Mouse (Mus musculus) hindbrain, postnatal 0 days (tissue): Measurements from ENCODE around the gene Rps2. TPM values are rescaled to one million over a fixed set of nuclear protein-coding genes. Genes with fewer than 3 reads are reported as not detected.

Experiments
- ATAC-seq: fragments of 200-750 bp; cut with Nextera tagmentation; 2 replicates; pipeline ENCODE4 v1.8.0; 2017; ENCODE audit warnings: mild to moderate bottlenecking, moderate TSS enrichment, moderate library complexity
- DNase-seq: peaks from one replicate; pipeline ENCODE4 v3.0.0-alpha.2; 2015; ENCODE audit warnings: low spot score
- H3K27ac ChIP-seq: fragments of 300-500 bp; sonication (generic); 2 replicates; pipeline ENCODE4 v1.5.1; 2014; ENCODE audit warnings: mild to moderate bottlenecking
- H3K27me3 ChIP-seq: fragments of 300-500 bp; sonication (generic); 2 replicates; pipeline ENCODE4 v1.6.1; 2014; ENCODE audit warnings: low read length, mixed read lengths; ENCODE audit not compliant: insufficient read depth
- H3K36me3 ChIP-seq: fragments of 300-500 bp; sonication (generic); 2 replicates; pipeline ENCODE4 v1.6.1; 2014; ENCODE audit warnings: low read length, mixed read lengths; ENCODE audit not compliant: insufficient read depth
- H3K4me1 ChIP-seq: fragments of 300-500 bp; sonication (generic); 2 replicates; pipeline ENCODE4 v1.6.1; 2014; ENCODE audit warnings: antibody characterized with exemption, low read length, mixed read lengths; ENCODE audit not compliant: insufficient read depth
- H3K4me2 ChIP-seq: fragments of 300-500 bp; sonication (generic); 2 replicates; pipeline ENCODE4 v1.6.1; 2014; ENCODE audit warnings: low read depth, mild to moderate bottlenecking, low read length, moderate library complexity, mixed read lengths
- H3K4me3 ChIP-seq: fragments of 300-500 bp; sonication (generic); 2 replicates; pipeline ENCODE4 v1.5.1; 2014; ENCODE audit warnings: low read length
- H3K9ac ChIP-seq: fragments of 300-500 bp; sonication (generic); replicated peaks from 2 replicates; pipeline ENCODE4 v1.6.1; 2014; ENCODE audit warnings: mild to moderate bottlenecking, low read length, moderate library complexity, mixed read lengths
- H3K9me3 ChIP-seq: fragments of 300-500 bp; sonication (generic); 2 replicates; pipeline ENCODE4 v1.6.1; 2016; ENCODE audit warnings: low read length, mixed read lengths
- CTCF ChIP-seq: IDR thresholded peaks from 2 replicates; pipeline ENCODE4 v1.5.1; 2016; ENCODE audit warnings: antibody characterized with exemption, control low read depth, low read depth
- WGBS: fragments of 180-500 bp; shearing (Covaris S2); extraction: QIAGEN DNeasy Blood & Tissue Kit; methylation state at CpG from one replicate; pipeline ENCODE4 v1.1.7; 2014; 5-methylcytosine and 5-hydroxymethylcytosine counted together
- polyA plus RNA-seq: library from polyadenylated mRNA; unstranded; fragments of >200 nt; fragmentation: Nextera tagmentation; extraction: Ambion mirVana; gene quantifications from 2 replicates; pipeline ENCODE4 v1.2.1, GENCODE M21; 2015
- total RNA-seq: library from RNA; depleted of rRNA; stranded (reverse); fragments of >200 nt; gene quantifications from 2 replicates; pipeline ENCODE4 v1.2.3, GENCODE M21; 2014

The Rps2 gene
- total and polyA plus RNA-seq, 2 experiments from 2014 or later, result 820 to 2,600 TPM

DNA sequence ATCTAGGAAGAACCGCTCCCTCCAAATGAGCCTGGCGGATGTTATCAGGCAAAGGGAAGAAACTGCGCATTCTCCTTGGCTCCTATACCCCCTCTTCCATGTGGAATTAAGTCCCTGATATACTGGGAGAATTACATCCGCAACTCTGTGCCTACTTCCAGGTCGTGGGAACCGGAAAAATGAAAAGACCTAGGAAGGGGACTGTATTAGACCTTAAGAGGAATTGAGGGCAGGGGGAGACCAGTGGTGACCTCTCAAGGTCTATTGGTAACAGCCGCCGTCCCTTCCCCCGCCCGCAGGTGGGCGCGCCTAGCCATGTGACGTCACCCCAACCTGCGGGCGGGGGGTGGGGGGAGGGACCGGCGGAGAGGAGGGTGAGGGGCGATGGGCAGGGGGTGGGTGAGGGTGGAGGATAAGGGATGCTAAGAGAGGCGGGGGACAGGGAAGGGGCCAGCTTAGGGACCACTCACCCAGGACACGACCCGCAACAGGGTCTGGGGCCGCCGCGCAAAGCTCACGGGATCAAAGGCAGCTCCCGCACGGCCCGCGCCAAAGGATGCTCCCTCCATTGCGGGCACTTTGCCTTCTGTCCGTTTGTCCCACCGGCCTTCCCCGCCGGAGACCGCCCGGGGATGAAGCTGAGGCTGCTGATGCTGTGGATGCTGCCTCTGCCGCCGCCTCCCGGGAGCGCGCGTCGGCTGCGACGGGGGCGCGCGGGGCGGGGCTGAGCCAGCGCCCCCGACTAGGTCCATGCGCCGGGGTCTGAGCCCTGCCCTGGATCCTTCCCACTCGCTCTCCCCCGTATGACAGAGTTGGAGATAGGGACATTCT lies 28.4 kb upstream of the Rps2 start, which contains the start of gene Syngr3:
TSS of gene Syngr3 (minus strand) at position 705 of the 831 bp plus-strand sequence.
- H3K9ac ChIP-seq, result peak within 1 kb of the TSS; percentile 89
- whole genome bisulfite sequencing, result under 1% methylated on average over 48 of the region's 55 CpGs
- H3K4me1 ChIP-seq, result peaks cover 8% of the 10 kb centered on the region; the same call in 1 of the 2 replicates
- no peaks in the 10 kb centered on the region for H3K27me3 ChIP-seq
- 0 out of 2 replicates have a peak, but pooled peaks cover 8% of the 10 kb centered on the region for H3K36me3 ChIP-seq
- peak; percentile 76 for ATAC-seq
- H3K9me3 ChIP-seq, result no peaks in the 10 kb centered on the region
- H3K4me3 ChIP-seq, result peak within 1 kb of the TSS; percentile 74
- H3K4me2 ChIP-seq, result peak within 1 kb of the TSS; percentile 74
- peak; percentile 78 for DNase-seq
- peak within 1 kb of the TSS; percentile 92 for H3K27ac ChIP-seq
- TF ChIP-seq CTCF, result no peak

GRCm38 (mm10) chr17:24692385-24692784 lies 25.5 kb upstream of the Rps2 start:
- Histone ChIP-seq H3K9me3 (no peaks in the 10 kb centered on the region), H3K9ac (no peak overlapping the region), H3K4me1 (peaks cover 10% of the 10 kb centered on the region), H3K36me3 (0 out of 2 replicates have a peak, but pooled peaks cover 8% of the 10 kb centered on the region), H3K4me3 (no peak overlapping the region), H3K27ac (no peak overlapping the region), H3K27me3 (no peaks in the 10 kb centered on the region), H3K4me2 (no peak overlapping the region)
- ATAC-seq, result no peak
- WGBS, result 86% methylated on average over 5 of the region's 5 CpGs
- no peak for DNase-seq
- no peak for TF ChIP-seq CTCF

- H3K4me3 ChIP-seq, result peak overlapping the region; percentile 77
- peaks cover 5% of the 10 kb centered on the region for H3K4me1 ChIP-seq
- peak overlapping the region; percentile 83 for H3K4me2 ChIP-seq
- no peaks in the 10 kb centered on the region for H3K27me3 ChIP-seq
- H3K27ac ChIP-seq, result peak overlapping the region; percentile 91
- H3K9ac ChIP-seq, result peak overlapping the region; percentile 73
- TF ChIP-seq CTCF, result no peak
- DNase-seq (no peak), ATAC-seq (peak; percentile 39; the same call in 1 of the 2 replicates)
- H3K36me3 ChIP-seq, result peaks cover 17% of the 10 kb centered on the region; the same call in 1 of the 2 replicates
- H3K9me3 ChIP-seq, result no peaks in the 10 kb centered on the region
- WGBS, result 9% methylated on average over 47 of the region's 51 CpGs
These were observed 22.4 kb upstream of the Rps2 start for GRCm38 (mm10) chr17:24695326-24696010.

DNA sequence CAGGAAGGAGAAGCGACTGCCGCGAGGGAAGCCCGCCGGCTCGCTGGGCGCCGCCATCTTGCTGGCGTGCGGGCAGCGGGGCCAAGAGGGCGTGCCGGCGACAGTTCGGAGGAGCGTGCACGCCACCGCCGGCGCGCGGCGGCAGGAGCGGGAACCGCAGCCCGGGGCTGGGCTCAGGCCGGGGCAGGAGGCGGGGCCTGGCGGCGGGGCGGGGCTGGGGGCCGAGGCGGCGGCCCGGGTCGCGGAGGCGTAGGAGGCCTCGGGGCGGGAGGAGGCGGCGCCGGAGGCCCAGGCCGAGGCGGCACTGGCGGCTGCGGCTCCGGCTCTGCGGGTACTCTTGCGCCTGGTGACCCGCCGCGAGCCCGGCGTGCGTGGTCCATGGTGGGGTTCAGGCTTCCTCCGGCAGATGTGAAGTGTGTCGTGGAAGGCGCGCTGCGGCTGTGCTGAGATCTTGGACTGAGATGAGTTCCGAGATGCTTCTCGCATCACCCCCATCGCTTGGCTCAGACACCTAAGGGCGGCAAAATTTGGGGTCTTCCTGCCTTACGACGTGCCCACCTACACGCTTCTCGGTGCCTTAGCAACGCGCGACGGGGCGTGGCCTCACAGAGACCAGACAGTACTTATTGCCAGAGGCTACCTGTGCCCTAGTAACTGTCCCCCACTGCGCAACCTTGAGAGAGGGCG lies 21.8 kb upstream of the Rps2 start, which contains the start of the genes Gfer and Noxo1:
TSS of gene Gfer (minus strand) at position 146 of the 687 bp plus-strand sequence.
TSS of gene Noxo1 (plus strand) at position 224 of the 687 bp plus-strand sequence.
- WGBS, result under 1% methylated on average over 62 of the region's 76 CpGs
- no peak for TF ChIP-seq CTCF

GRCm38 (mm10) chr17:24697985-24698384 lies 19.9 kb upstream of the Rps2 start:
- no peak overlapping the region for H3K4me2 ChIP-seq
- ATAC-seq (no peak), DNase-seq (no peak)
- no peaks in the 10 kb centered on the region for H3K27me3 ChIP-seq
- H3K4me3 ChIP-seq, result no peak overlapping the region
- H3K36me3 ChIP-seq, result peaks cover 30% of the 10 kb centered on the region
- no peak for TF ChIP-seq CTCF
- WGBS, result 19% methylated on average over 5 of the region's 5 CpGs
- H3K4me1 ChIP-seq, result peaks cover 5% of the 10 kb centered on the region
- no peak overlapping the region for H3K9ac ChIP-seq
- H3K27ac ChIP-seq, result no peak overlapping the region
- no peaks in the 10 kb centered on the region for H3K9me3 ChIP-seq

More for the DNA sequence above, 21.8 kb upstream of the Rps2 start, which contains the start of the genes Gfer and Noxo1:
- Histone ChIP-seq H3K36me3 (peaks cover 24% of the 10 kb centered on the region), H3K4me3 (peak within 1 kb of the TSS; percentile 77), H3K27ac (peak within 1 kb of the TSS; percentile 91), H3K4me2 (peak within 1 kb of the TSS; percentile 83), H3K4me1 (peaks cover 5% of the 10 kb centered on the region), H3K27me3 (no peaks in the 10 kb centered on the region), H3K9ac (peak within 1 kb of the TSS; percentile 73), H3K9me3 (no peaks in the 10 kb centered on the region)
- peak; percentile 94 for DNase-seq
- peak; percentile 91 for ATAC-seq

GRCm38 (mm10) chr17:24698715-24699114 lies 19.2 kb upstream of the Rps2 start:
- no peak for TF ChIP-seq CTCF
- Histone ChIP-seq H3K27ac (no peak overlapping the region), H3K9ac (no peak overlapping the region), H3K4me3 (no peak overlapping the region), H3K4me1 (peaks cover 5% of the 10 kb centered on the region), H3K27me3 (no peaks in the 10 kb centered on the region), H3K9me3 (no peaks in the 10 kb centered on the region), H3K36me3 (peaks cover 28% of the 10 kb centered on the region), H3K4me2 (no peak overlapping the region)
- 63% methylated on average over 9 of the region's 9 CpGs for WGBS
- no peak for ATAC-seq
- DNase-seq, result no peak
